Mouse (Mus musculus) bone marrow macrophage, adult 2 months (primary cell): ENCODE results near the gene Mst1r.

Experiments used
- CTCF ChIP-seq: IDR thresholded peaks from 2 replicates; pipeline ENCODE4 v1.5.1; 2012; ENCODE audit warnings: low read depth, mild to moderate bottlenecking, low read length, moderate library complexity
- POLR2A ChIP-seq: IDR thresholded peaks from 2 replicates; pipeline ENCODE4 v1.6.1; 2012; ENCODE audit warnings: mild to moderate bottlenecking, low read depth, low read length, borderline replicate concordance

GRCm38 (mm10) chr9:107887804-107888266 is 18.8 kb upstream of the Mst1r start, which contains the start of gene Mon1a:
- TF ChIP-seq CTCF (no peak), POLR2A (no peak)
